Mouse (Mus musculus) cerebellum, adult 11-12 months (tissue): ENCODE results near the gene Stk11.

Source experiments
- DNase-seq: peaks from one replicate; pipeline ENCODE4 v3.0.0; 2022

Gene Stk11

GRCm38 (mm10) chr10:80172527-80173292, 57.1 kb downstream of the Stk11 start, which contains the start of gene 1600002K03Rik:
1600002K03Rik (plus strand) TSS chr10:80172944.
- DNase-seq: peak; percentile 89

GRCm38 (mm10) chr10:80173358-80173757, 57.8 kb downstream of the Stk11 start:
- DNase-seq: peak; percentile 58

DNA sequence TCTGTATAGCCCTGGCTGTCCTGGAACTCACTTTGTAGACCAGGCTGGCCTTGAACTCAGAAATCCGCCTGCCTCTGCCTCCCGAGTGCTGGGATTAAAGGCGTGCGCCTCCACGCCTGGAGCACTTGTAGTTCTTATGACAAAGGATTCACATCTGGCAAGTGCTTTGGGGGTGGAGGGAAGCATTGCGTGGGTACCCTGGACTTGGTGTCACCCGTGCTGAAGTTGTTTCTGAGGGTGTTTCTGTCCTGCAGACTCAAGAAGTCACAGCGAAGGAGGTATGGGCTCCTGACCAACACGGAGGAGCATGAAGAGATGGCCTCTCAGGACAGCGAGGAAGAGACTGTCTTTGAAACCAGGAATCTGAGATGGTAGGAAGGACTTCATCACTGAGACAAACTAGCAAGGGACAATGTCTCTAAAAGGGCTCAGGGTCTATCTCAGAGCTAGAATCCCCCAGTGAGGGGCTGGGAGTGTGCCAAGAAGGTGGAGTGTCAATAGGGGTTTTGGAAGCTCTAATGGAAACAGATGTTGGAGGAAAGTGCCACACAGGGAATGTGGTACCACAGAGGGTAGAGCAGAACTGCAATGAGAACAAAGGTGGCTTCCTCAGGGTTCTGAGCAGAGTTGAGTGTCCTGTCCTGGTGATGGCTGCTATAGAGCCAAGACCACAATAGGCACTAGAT, 58.5 kb downstream of the Stk11 start:
- DNase-seq: peak; percentile 62

DNA sequence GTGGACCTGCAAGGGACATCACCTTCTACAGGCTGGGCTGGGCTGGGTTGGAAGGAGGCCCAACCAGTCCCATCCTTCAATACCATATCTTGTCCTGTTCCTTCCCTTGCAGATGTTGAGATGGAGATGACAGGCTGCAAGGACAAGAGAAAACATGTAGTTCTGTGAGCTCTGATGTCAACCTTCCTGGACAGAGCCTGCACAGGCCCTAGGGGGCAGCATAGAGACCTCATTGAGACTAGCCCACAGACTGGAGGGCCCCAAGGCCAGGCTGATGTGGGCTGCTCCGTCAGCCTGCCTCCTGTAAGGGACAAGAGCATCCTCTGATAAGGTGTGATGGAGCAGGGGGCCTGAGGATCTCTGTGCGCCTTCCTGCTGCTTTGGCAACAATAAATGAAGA, 59.1 kb downstream of the Stk11 start:
- DNase-seq: peak; percentile 61

- DNase-seq: peak; percentile 55
These were observed 60.1 kb downstream of the Stk11 start for GRCm38 (mm10) chr10:80175536-80176269.

DNA sequence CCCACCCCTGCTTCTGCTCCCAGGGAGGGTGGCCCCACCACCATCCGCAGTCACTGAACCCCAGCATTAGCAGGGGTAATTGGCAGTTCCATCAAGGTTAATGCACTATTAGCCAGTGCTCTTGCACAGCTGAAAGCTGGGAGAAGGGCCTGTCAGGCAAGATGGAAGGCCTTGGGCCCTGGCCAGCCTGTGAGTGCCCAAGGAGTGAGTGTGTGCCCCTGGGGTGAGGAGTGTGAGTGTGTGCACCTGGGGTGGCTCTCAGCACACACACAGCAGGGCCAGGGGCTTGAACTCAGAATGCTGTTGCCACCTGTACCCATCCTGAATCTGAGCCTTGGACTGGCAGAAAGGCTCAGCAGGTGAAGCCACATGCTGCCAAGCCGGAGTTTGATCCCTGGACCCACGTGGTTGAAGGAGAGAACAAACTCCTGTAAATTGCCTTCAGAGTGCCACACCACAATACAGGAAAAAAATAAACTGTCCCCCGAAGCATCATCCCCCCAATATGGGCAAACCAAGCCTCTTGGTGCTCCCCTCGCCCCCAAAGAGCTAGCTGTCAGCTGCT, 60.7 kb downstream of the Stk11 start:
- peak; percentile 59 for DNase-seq

DNA sequence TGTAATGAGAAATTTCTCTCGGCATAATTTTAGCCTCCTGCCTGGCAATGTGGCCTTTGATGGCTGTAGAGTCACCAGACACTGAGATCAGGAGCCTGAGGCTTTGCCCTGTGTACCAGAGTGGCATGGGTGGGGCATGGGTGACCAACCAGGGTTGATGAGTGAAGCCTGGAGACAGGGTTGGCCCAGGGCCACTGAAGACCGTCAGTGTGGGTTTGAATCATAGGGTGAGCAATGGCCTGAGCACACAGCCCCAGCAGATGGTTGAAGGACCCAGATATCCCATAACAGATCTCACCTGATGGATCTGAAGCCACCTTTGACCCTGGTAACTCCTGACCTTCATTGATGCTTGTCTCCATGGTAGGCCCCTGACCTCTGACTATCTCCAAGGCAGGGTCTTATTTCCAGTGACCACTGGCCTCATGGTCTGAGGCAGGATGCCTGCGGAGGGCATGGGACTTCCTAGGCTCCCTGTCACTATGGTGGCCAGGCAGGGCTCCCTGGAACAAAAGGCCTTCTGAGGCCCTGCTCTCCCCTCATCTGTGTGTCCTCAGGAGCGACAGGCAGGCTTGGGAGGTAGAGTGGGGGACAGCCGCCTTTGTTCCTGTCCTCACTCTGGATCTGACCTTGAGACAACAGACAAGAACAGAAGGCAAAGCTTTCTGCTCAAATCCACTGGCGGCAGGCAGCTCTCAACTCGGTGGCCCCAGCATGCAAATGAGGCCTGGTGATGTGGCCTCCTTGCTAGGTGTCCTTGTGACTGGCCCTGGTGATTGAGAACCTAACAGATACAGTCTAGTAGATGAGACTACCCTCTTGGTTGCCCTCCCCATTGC, 62.1 kb downstream of the Stk11 start:
- peak; percentile 51 for DNase-seq

DNA sequence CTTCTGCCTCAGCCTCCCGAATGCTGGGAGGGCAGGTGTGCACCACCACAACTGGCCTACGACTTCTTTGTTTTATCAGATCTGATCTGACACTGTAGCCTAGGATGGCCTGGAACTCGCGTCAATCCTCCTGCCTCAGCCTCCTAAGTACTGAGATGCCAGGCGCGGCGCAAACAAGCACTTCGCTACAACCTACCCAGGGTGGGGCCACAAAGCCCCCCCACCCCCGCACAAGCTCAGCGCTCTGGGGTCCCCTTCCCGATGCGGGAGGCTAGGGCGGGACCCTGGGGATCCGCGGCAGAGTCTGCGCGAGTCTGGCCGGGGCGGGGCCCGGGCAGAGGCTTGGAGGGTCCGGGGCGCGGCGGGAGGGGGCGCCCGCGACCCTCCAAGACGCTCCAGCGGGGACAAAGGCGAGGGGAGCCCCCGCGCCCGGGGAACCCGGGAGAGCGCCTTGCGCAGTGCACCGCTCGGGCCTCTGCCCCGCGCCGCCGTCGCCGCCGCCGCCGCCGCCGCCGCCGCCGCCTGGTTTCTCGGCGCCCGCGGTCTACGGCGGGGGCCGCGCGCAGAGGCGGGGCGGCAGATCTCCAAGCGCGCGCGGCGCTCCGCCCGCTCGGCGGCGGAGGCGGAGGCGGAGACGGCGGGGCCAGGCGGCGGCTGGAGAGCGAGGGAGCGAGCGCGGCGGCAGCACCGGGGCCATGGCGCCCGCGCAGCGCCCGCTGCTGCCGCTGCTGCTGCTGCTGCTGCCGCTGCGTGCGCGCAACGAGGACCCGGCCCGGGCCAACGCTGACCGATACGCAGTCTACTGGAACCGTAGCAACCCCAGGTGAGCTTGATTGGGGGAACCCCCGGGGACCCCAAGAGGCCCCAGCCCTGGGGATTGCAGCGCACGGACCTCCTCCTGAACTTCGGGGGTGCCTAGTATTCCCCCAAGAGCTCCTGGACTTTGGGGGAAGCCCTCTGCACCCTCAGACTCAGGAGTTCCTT, 63.8 kb downstream of the Stk11 start, which contains the start of gene Efna2:
Efna2 (plus strand) TSS at position 415 of the 984 bp plus-strand sequence.
- peak; percentile 66 for DNase-seq
